Mouse (Mus musculus): ENCODE data around the gene Pcbp3. TPM values are rescaled to one million over a fixed set of nuclear protein-coding genes. Genes with fewer than 3 reads are reported as not detected.
"Not testable (repeated sequence)": the region's sequence is repeated elsewhere in the genome, so short reads cannot be mapped to it uniquely, and the experiment has no call there.

Gene Pcbp3
- polyA plus RNA-seq, 1 experiment from 2014 or later, result 12.6 TPM

GRCm38 (mm10) chr10:76766196-76766595, 195.5 kb downstream of the Pcbp3 start:
- H3K4me2 ChIP-seq, result no peak overlapping the region
- no peak for ATAC-seq (ENCODE audit: insufficient number of reproducible peaks, low FRiP score)
- no peak overlapping the region for H3K27ac ChIP-seq (ENCODE audit: poor library complexity, severe bottlenecking)
- no peak overlapping the region for H3K4me3 ChIP-seq
- 88% methylated on average over 1 of the region's 1 CpGs for WGBS
- no peak overlapping the region for H3K9ac ChIP-seq
- no peaks in the 10 kb centered on the region for H3K36me3 ChIP-seq
- no peaks in the 10 kb centered on the region for H3K4me1 ChIP-seq (replicated peaks)
- no peaks in the 10 kb centered on the region for H3K27me3 ChIP-seq (replicated peaks)
- no peaks in the 10 kb centered on the region for H3K9me3 ChIP-seq (replicated peaks)

GRCm38 (mm10) chr10:76764927-76765326, 196.8 kb downstream of the Pcbp3 start:
- Histone ChIP-seq H3K9me3 (replicated peaks) (no peaks in the 10 kb centered on the region), H3K4me2 (no peak overlapping the region), H3K4me3 (no peak overlapping the region), H3K36me3 (no peaks in the 10 kb centered on the region), H3K27me3 (replicated peaks) (no peaks in the 10 kb centered on the region), H3K4me1 (replicated peaks) (no peaks in the 10 kb centered on the region), H3K9ac (no peak overlapping the region), H3K27ac (ENCODE audit: poor library complexity, severe bottlenecking) (no peak overlapping the region)
- WGBS, result 77% methylated on average over 4 of the region's 4 CpGs
- no peak for ATAC-seq (ENCODE audit: insufficient number of reproducible peaks, low FRiP score)

GRCm38 (mm10) chr10:76763016-76763415, 198.7 kb downstream of the Pcbp3 start:
- WGBS, result 80% methylated on average over 12 of the region's 12 CpGs
- no peak overlapping the region for H3K27ac ChIP-seq (ENCODE audit: poor library complexity, severe bottlenecking)
- no peaks in the 10 kb centered on the region for H3K9me3 ChIP-seq (replicated peaks)
- H3K4me1 ChIP-seq (replicated peaks), result no peaks in the 10 kb centered on the region
- H3K36me3 ChIP-seq, result no peaks in the 10 kb centered on the region
- H3K4me2 ChIP-seq, result no peak overlapping the region
- no peak overlapping the region for H3K9ac ChIP-seq
- no peaks in the 10 kb centered on the region for H3K27me3 ChIP-seq (replicated peaks)
- no peak overlapping the region for H3K4me3 ChIP-seq
- no peak for ATAC-seq (ENCODE audit: insufficient number of reproducible peaks, low FRiP score)

DNA sequence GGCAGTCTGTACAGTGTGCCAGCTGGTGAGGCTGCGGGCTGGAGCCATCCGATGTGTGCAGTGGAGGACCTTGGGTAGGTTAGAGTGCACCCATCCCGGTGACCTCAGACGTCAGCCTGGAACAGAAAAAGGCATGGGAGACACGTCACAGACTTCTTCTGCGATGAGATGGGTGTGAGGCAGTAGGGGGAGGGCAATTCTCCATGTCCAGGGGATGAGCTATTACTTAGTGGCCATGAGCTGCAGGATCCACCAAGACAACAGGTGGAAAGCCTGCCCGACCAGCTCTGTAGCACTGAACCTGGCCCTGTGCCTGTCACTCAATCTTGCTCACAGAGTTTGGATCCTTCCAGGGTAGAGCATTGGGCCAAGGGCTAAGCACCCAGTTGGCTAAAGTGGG, 199.3 kb downstream of the Pcbp3 start:
- WGBS, result 81% methylated on average over 7 of the region's 7 CpGs
- ATAC-seq (ENCODE audit: insufficient number of reproducible peaks, low FRiP score), result no peak
- H3K27ac ChIP-seq (ENCODE audit: poor library complexity, severe bottlenecking), result no peak overlapping the region

DNA sequence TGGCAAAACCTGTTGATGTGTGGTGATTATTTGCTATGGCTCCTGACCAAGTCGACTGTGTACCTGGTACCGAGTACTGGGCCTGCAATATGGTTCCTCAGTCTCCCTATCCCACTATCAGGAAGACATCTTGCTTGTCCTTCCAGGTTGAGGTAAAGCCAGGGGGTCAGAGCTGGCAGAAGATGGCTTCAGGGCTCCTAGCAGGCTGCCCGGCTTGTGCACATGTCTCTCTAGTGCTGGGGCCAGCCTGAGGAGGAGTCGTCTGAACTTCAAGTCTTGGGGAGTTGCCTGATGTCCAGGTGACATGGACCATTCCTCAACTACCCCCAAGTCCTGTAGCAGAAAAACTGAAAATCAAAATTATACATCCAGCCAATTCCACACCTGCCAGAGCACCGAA, 201.8 kb downstream of the Pcbp3 start:
- no peaks in the 10 kb centered on the region for H3K9me3 ChIP-seq (replicated peaks)
- H3K27me3 ChIP-seq (replicated peaks), result no peaks in the 10 kb centered on the region
- H3K4me1 ChIP-seq (replicated peaks), result no peaks in the 10 kb centered on the region
- no peak for ATAC-seq (ENCODE audit: insufficient number of reproducible peaks, low FRiP score)
- no peak overlapping the region for H3K4me2 ChIP-seq
- no peaks in the 10 kb centered on the region for H3K36me3 ChIP-seq
- H3K9ac ChIP-seq, result no peak overlapping the region
- WGBS, result 76% methylated on average over 5 of the region's 5 CpGs
- no peak overlapping the region for H3K4me3 ChIP-seq
- H3K27ac ChIP-seq (ENCODE audit: poor library complexity, severe bottlenecking), result no peak overlapping the region

More for the DNA sequence above, 199.3 kb downstream of the Pcbp3 start:
- Histone ChIP-seq H3K9me3 (replicated peaks) (no peaks in the 10 kb centered on the region), H3K27me3 (replicated peaks) (no peaks in the 10 kb centered on the region), H3K4me1 (replicated peaks) (no peaks in the 10 kb centered on the region), H3K4me3 (no peak overlapping the region), H3K4me2 (no peak overlapping the region), H3K9ac (no peak overlapping the region), H3K36me3 (no peaks in the 10 kb centered on the region)

DNA sequence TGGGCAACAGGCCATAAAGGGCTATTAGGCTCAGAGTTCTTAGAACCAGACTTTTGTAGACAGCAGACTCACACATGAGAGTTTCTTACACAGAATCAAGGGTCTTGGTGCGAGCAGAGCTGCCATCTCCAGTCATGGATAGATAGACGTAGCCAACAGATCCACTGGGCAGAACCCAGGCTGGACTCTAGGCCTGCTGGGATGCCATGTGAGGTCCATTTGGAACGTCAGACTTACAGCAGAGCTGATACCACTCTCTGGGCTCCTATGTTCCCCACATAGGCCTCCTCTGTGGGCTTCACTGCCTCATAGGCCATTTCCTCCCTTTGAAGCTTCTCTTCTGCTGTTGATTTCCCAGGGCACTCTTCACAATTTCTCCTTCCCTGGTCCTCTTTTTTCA, 208.0 kb downstream of the Pcbp3 start:
- ATAC-seq (ENCODE audit: insufficient number of reproducible peaks, low FRiP score), result no peak
- WGBS, result 83% methylated on average over 3 of the region's 3 CpGs
- H3K27me3 ChIP-seq (replicated peaks), result no peaks in the 10 kb centered on the region
- H3K4me3 ChIP-seq, result no peak overlapping the region
- no peak overlapping the region for H3K4me2 ChIP-seq
- no peak overlapping the region for H3K27ac ChIP-seq (ENCODE audit: poor library complexity, severe bottlenecking)
- H3K4me1 ChIP-seq (replicated peaks), result no peaks in the 10 kb centered on the region
- no peaks in the 10 kb centered on the region for H3K36me3 ChIP-seq
- no peak overlapping the region for H3K9ac ChIP-seq
- no peaks in the 10 kb centered on the region for H3K9me3 ChIP-seq (replicated peaks)

DNA sequence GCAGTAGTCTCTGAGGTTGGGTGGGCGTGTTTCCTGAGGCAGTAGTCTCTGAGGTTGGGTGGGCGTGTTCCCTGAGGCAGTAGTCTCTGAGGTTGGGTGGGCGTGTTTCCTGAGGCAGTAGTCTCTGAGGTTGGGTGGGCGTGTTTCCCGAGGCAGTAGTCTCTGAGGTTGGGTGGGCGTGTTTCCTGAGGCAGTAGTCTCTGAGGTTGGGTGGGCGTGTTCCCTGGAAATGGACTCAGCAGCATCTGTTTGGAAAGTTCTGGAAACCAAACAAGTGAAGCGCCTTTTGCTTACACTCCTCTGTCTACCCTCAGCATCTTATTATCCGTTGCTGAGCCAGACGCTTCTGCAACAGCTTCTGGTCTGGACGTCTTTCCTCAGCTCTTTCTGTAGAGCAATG, 217.4 kb downstream of the Pcbp3 start:
- WGBS, result 47% methylated on average over 11 of the region's 11 CpGs
- H3K9ac ChIP-seq; H3K9me3 ChIP-seq (replicated peaks); H3K27me3 ChIP-seq (replicated peaks); ATAC-seq (ENCODE audit: insufficient number of reproducible peaks, low FRiP score); H3K4me3 ChIP-seq; H3K36me3 ChIP-seq; H3K4me2 ChIP-seq; H3K27ac ChIP-seq (ENCODE audit: poor library complexity, severe bottlenecking); H3K4me1 ChIP-seq (replicated peaks): not testable (repeated sequence)

- H3K9ac ChIP-seq, result no peak overlapping the region
- no peaks in the 10 kb centered on the region for H3K9me3 ChIP-seq (replicated peaks)
- WGBS, result 62% methylated on average over 8 of the region's 8 CpGs
- H3K4me2 ChIP-seq, result no peak overlapping the region
- H3K36me3 ChIP-seq, result no peaks in the 10 kb centered on the region
- ATAC-seq (ENCODE audit: insufficient number of reproducible peaks, low FRiP score), result no peak
- no peak overlapping the region for H3K27ac ChIP-seq (ENCODE audit: poor library complexity, severe bottlenecking)
- H3K27me3 ChIP-seq (replicated peaks), result no peaks in the 10 kb centered on the region
- H3K4me3 ChIP-seq, result no peak overlapping the region
- peaks cover 24% of the 10 kb centered on the region for H3K4me1 ChIP-seq (replicated peaks)
These were observed 224.9 kb downstream of the Pcbp3 start for GRCm38 (mm10) chr10:76736764-76737163.

GRCm38 (mm10) chr10:76734979-76735378, 226.7 kb downstream of the Pcbp3 start:
- H3K4me3 ChIP-seq, result no peak overlapping the region
- 5% methylated on average over 4 of the region's 4 CpGs for WGBS
- H3K27me3 ChIP-seq (replicated peaks), result no peaks in the 10 kb centered on the region
- peak; percentile 34; the same call in 1 of the 2 replicates for ATAC-seq (ENCODE audit: insufficient number of reproducible peaks, low FRiP score)
- no peaks in the 10 kb centered on the region for H3K36me3 ChIP-seq
- H3K9ac ChIP-seq, result no peak overlapping the region
- H3K9me3 ChIP-seq (replicated peaks), result no peaks in the 10 kb centered on the region
- H3K27ac ChIP-seq (ENCODE audit: poor library complexity, severe bottlenecking), result no peak overlapping the region
- H3K4me2 ChIP-seq, result no peak overlapping the region
- peaks cover 31% of the 10 kb centered on the region for H3K4me1 ChIP-seq (replicated peaks)

DNA sequence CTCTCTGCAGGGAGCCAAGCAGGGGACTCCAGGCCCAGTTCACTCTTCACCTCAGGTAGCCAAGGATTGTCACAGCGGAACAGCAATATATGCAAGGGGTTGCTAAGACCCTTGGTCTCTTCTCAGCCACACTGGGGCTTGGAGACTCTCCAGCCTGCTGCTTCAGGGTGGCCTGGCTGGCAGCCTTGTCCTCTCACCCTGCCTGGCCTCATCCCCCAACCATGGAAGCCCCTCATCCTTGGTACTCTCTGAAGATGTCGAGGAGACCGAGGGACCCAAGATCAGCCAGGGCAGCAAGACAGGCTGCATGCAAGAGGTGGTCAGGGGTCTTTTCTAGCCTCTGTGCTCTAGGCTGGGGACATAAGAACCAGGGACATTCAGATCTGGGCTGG, 228.0 kb downstream of the Pcbp3 start:
- H3K4me3 ChIP-seq, result no peak overlapping the region
- peak overlapping the region; percentile 57 for H3K4me2 ChIP-seq
- H3K27me3 ChIP-seq (replicated peaks), result no peaks in the 10 kb centered on the region
- ATAC-seq (ENCODE audit: insufficient number of reproducible peaks, low FRiP score), result no peak
- peaks cover 35% of the 10 kb centered on the region for H3K4me1 ChIP-seq (replicated peaks)
- H3K9me3 ChIP-seq (replicated peaks), result no peaks in the 10 kb centered on the region
- peak overlapping the region; percentile 64 for H3K9ac ChIP-seq
- no peaks in the 10 kb centered on the region for H3K36me3 ChIP-seq
- 26% methylated on average over 3 of the region's 3 CpGs for whole genome bisulfite sequencing
- H3K27ac ChIP-seq (ENCODE audit: poor library complexity, severe bottlenecking), result peak overlapping the region; percentile 77

GRCm38 (mm10) chr10:76732881-76733676, 228.6 kb downstream of the Pcbp3 start:
- ATAC-seq (ENCODE audit: insufficient number of reproducible peaks, low FRiP score), result peak; percentile 81
- peaks cover 38% of the 10 kb centered on the region for H3K4me1 ChIP-seq (replicated peaks)

DNA sequence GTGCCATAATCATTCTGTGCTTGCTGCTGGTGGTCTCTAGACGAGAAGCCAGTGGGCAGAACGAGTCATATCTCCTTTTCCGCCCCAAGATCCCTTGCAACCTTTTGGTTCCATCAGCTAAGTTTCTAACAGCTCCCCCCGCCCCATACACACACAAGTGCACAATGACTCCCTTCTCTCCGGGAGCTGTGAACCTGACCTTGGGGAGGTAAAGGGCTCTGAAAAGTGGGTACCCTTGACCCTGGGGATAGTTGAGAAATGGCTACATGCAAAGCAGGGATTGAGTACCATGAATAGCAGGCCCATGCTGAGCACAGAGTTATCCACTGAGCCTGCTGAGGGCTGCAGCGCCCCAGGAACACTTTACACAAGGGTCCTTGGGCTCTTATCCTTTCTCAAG, 229.3 kb downstream of the Pcbp3 start:
- Histone ChIP-seq H3K4me1 (replicated peaks) (peaks cover 42% of the 10 kb centered on the region), H3K4me3 (no peak overlapping the region), H3K27ac (ENCODE audit: poor library complexity, severe bottlenecking) (peak overlapping the region; percentile 77; the same call in 1 of the 2 replicates), H3K36me3 (no peaks in the 10 kb centered on the region), H3K9ac (0 out of 2 replicates have a peak overlapping the region, but pooled peaks have one; percentile 20), H3K4me2 (peak overlapping the region; percentile 57), H3K9me3 (replicated peaks) (no peaks in the 10 kb centered on the region), H3K27me3 (replicated peaks) (no peaks in the 10 kb centered on the region)
- no peak for ATAC-seq (ENCODE audit: insufficient number of reproducible peaks, low FRiP score)
- WGBS, result 65% methylated on average over 6 of the region's 6 CpGs

More at GRCm38 (mm10) chr10:76732881-76733676, 228.6 kb downstream of the Pcbp3 start:
- Histone ChIP-seq H3K27me3 (replicated peaks) (no peaks in the 10 kb centered on the region), H3K9me3 (replicated peaks) (no peaks in the 10 kb centered on the region), H3K4me2 (peak overlapping the region; percentile 57), H3K27ac (ENCODE audit: poor library complexity, severe bottlenecking) (peak overlapping the region; percentile 77), H3K4me3 (no peak overlapping the region), H3K36me3 (no peaks in the 10 kb centered on the region), H3K9ac (peak overlapping the region; percentile 64)
- 6% methylated on average over 17 of the region's 17 CpGs for WGBS

Data from heart, embryonic 12.5 days (tissue).